Mouse (Mus musculus): ENCODE measurements at regions not wholly inside any gene's neighbourhood (a gene's known extent, or its start where the extent isn't known, plus 50 kb on each side); places are given as distances from the start of the nearest gene placed in this dataset.

DNA sequence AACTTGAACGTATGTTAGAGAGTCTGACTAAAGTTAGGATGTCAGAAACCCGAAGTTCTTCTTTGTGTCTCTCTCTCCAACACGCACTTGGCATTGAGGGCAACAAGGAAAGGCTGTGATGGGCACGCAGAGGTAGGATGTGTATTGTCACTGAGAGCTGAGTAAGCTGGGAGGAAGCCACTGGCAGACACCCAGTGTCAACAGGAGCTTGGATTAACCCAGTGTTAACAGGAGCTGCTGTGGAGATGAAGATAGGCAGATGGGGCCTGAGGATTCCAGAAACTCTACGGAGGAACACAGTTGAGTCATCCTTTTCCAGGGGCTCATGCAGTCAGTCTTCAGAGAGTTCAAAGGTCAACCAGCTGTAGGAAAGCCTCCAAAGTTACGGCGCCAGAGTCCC lies 242.2 kb upstream of the Cd180 start:
- no peak for DNase-seq
- 60% methylated on average over 7 of the region's 7 CpGs for WGBS
- H3K27ac ChIP-seq (ENCODE audit: insufficient read depth, low read length): no peak overlapping the region
- H3K4me1 ChIP-seq (ENCODE audit: control insufficient read depth, insufficient read depth, low read length): no peaks in the 10 kb centered on the region
- no peaks in the 10 kb centered on the region; the same call in 1 of the 2 replicates for H3K27me3 ChIP-seq (ENCODE audit: control insufficient read depth, insufficient read depth, low read length)
- no peak for TF ChIP-seq CTCF (IDR thresholded peaks at IDR 0.05; ENCODE audit: borderline replicate concordance, insufficient read depth, low read depth, low read length)
- TF ChIP-seq POLR2A (IDR thresholded peaks at IDR 0.05; ENCODE audit: borderline replicate concordance, insufficient read depth, low read length): no peak
- H3K4me3 ChIP-seq (replicated peaks; ENCODE audit: insufficient read depth, low read depth, low read length): no peak overlapping the region

GRCm38 (mm10) chr13:102458711-102459110 lies 234.6 kb upstream of the Cd180 start:
- 17% methylated on average over 2 of the region's 2 CpGs for WGBS
- TF ChIP-seq CTCF (IDR thresholded peaks at IDR 0.05; ENCODE audit: borderline replicate concordance, insufficient read depth, low read depth, low read length): no peak
- TF ChIP-seq POLR2A (IDR thresholded peaks at IDR 0.05; ENCODE audit: borderline replicate concordance, insufficient read depth, low read length): no peak

DNA sequence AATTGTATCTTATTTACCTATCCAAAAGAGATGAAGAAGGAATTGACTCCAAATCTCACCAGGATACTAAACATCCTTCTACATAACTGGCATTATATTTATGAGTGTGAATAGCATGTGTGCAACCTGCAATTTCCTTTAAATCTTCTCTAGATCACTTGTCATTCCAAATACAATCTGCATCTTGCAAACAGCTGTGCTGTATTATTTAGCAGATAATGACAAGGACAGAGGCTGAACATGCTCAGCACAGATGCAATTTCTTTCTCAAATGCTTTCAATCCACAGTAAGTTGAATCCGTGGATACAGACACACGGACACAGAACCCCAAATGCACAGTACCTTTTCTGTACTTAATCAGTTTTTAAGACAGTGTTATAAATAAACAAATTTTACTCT lies 229.4 kb upstream of the Cd180 start:
- TF ChIP-seq POLR2A (IDR thresholded peaks at IDR 0.05; ENCODE audit: borderline replicate concordance, insufficient read depth, low read length) (no peak), CTCF (IDR thresholded peaks at IDR 0.05; ENCODE audit: borderline replicate concordance, insufficient read depth, low read depth, low read length) (no peak)
- WGBS: 85% methylated on average over 2 of the region's 2 CpGs

More at GRCm38 (mm10) chr13:102458711-102459110, 234.6 kb upstream of the Cd180 start:
- Histone ChIP-seq H3K27ac (ENCODE audit: insufficient read depth, low read length) (no peak overlapping the region), H3K4me1 (ENCODE audit: control insufficient read depth, insufficient read depth, low read length) (no peaks in the 10 kb centered on the region), H3K4me3 (replicated peaks; ENCODE audit: insufficient read depth, low read depth, low read length) (no peak overlapping the region), H3K27me3 (ENCODE audit: control insufficient read depth, insufficient read depth, low read length) (no peaks in the 10 kb centered on the region)
- DNase-seq: no peak

DNA sequence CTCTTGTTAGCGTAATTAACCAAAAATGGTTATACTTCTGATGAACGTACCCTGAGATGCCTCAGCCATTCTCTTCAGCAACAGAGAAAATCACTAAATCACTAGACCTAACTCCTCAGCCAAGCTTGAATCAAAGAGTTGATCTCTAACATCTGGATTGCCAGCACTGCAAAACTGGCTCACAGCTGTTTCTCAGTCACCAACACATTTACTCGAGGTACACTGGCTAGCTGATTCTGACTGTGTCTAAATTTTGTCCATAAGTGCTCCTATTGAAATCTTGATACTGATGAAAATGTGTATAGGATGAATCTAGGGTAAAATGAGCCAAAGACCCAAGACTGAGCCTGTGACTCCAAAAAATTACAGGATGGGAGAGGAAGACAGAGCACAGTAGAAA lies 211.5 kb upstream of the Cd180 start:
- TF ChIP-seq POLR2A (IDR thresholded peaks at IDR 0.05; ENCODE audit: borderline replicate concordance, insufficient read depth, low read length): no peak
- no peak for TF ChIP-seq CTCF (IDR thresholded peaks at IDR 0.05; ENCODE audit: borderline replicate concordance, insufficient read depth, low read depth, low read length)
- Histone ChIP-seq H3K27ac (ENCODE audit: insufficient read depth, low read length) (no peak overlapping the region), H3K4me3 (replicated peaks; ENCODE audit: insufficient read depth, low read depth, low read length) (no peak overlapping the region), H3K4me1 (ENCODE audit: control insufficient read depth, insufficient read depth, low read length) (no peaks in the 10 kb centered on the region), H3K27me3 (ENCODE audit: control insufficient read depth, insufficient read depth, low read length) (no peaks in the 10 kb centered on the region)
- 91% methylated on average over 3 of the region's 3 CpGs for WGBS
- DNase-seq: no peak

More for the DNA sequence above, 229.4 kb upstream of the Cd180 start:
- H3K27ac ChIP-seq (ENCODE audit: insufficient read depth, low read length): no peak overlapping the region
- no peak overlapping the region for H3K4me3 ChIP-seq (replicated peaks; ENCODE audit: insufficient read depth, low read depth, low read length)
- H3K4me1 ChIP-seq (ENCODE audit: control insufficient read depth, insufficient read depth, low read length): no peaks in the 10 kb centered on the region
- H3K27me3 ChIP-seq (ENCODE audit: control insufficient read depth, insufficient read depth, low read length): no peaks in the 10 kb centered on the region
- no peak for DNase-seq

DNA sequence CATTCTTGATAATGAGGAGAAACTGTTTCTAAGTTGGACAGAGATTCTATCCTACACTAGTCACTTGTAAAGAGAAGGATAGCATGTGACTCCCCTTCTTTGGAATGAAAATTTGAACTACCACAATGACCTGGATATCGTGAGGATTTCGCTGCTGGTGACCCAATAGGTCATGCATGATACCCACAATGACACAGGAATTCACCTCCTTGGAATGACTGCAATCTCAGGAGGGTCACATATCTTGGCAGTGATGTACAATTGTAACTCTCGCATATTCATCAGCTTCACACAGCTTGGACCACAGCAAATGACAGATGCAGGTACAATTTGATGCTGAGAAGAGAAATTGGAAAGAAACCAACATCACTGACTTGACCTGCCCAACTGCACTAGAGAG lies 210.9 kb upstream of the Cd180 start:
- no peak for TF ChIP-seq CTCF (IDR thresholded peaks at IDR 0.05; ENCODE audit: borderline replicate concordance, insufficient read depth, low read depth, low read length)
- no peak for TF ChIP-seq POLR2A (IDR thresholded peaks at IDR 0.05; ENCODE audit: borderline replicate concordance, insufficient read depth, low read length)
- Histone ChIP-seq H3K27me3 (ENCODE audit: control insufficient read depth, insufficient read depth, low read length) (no peaks in the 10 kb centered on the region), H3K4me1 (ENCODE audit: control insufficient read depth, insufficient read depth, low read length) (no peaks in the 10 kb centered on the region), H3K4me3 (replicated peaks; ENCODE audit: insufficient read depth, low read depth, low read length) (no peak overlapping the region), H3K27ac (ENCODE audit: insufficient read depth, low read length) (no peak overlapping the region)
- WGBS: 63% methylated on average over 3 of the region's 3 CpGs
- DNase-seq: no peak

DNA sequence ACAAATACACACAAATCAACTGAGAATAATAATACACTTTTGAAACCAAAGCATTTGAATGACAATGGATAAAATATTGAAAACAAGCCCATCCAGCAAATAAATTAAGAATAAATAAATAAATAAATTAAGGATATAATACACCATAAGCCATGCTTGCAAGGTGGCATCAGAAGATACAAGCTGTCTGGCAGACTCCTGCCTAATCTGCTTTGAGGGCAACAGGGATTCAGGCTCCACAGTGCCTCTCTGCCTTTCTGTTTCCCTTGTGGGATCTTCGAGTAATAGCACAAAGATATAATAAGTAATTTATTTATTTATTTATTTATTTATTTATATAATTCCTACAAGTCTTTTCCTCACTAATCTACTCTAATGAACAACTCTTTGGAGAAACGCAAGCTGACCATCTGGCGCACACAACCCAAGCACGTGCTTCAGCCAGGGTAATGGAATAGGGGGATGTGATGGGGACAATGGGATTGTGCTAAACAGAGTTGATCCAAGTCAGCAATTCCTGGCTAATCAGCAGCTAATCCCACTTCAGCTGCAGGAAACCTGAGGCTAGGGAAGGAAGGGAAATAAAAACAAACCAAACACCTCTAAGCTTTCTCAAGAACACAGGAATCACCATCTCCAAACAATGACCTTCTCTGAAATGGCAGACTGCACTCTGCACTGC lies 205.8 kb upstream of the Cd180 start:
- no peak for DNase-seq
- Histone ChIP-seq H3K27ac (ENCODE audit: insufficient read depth, low read length) (no peak overlapping the region), H3K27me3 (ENCODE audit: control insufficient read depth, insufficient read depth, low read length) (no peaks in the 10 kb centered on the region), H3K4me1 (ENCODE audit: control insufficient read depth, insufficient read depth, low read length) (no peaks in the 10 kb centered on the region), H3K4me3 (replicated peaks; ENCODE audit: insufficient read depth, low read depth, low read length) (no peak overlapping the region)
- 53% methylated on average over 4 of the region's 4 CpGs for WGBS
- no peak for TF ChIP-seq CTCF (IDR thresholded peaks at IDR 0.05; ENCODE audit: borderline replicate concordance, insufficient read depth, low read depth, low read length)
- no peak for TF ChIP-seq POLR2A (IDR thresholded peaks at IDR 0.05; ENCODE audit: borderline replicate concordance, insufficient read depth, low read length)

- H3K27me3 ChIP-seq (ENCODE audit: control insufficient read depth, insufficient read depth, low read length): no peaks in the 10 kb centered on the region
- TF ChIP-seq CTCF (IDR thresholded peaks at IDR 0.05; ENCODE audit: borderline replicate concordance, insufficient read depth, low read depth, low read length) (no peak), POLR2A (IDR thresholded peaks at IDR 0.05; ENCODE audit: borderline replicate concordance, insufficient read depth, low read length) (no peak)
- 74% methylated on average over 4 of the region's 4 CpGs for WGBS
These were observed 202.0 kb upstream of the Cd180 start for GRCm38 (mm10) chr13:102491370-102491769.

DNA sequence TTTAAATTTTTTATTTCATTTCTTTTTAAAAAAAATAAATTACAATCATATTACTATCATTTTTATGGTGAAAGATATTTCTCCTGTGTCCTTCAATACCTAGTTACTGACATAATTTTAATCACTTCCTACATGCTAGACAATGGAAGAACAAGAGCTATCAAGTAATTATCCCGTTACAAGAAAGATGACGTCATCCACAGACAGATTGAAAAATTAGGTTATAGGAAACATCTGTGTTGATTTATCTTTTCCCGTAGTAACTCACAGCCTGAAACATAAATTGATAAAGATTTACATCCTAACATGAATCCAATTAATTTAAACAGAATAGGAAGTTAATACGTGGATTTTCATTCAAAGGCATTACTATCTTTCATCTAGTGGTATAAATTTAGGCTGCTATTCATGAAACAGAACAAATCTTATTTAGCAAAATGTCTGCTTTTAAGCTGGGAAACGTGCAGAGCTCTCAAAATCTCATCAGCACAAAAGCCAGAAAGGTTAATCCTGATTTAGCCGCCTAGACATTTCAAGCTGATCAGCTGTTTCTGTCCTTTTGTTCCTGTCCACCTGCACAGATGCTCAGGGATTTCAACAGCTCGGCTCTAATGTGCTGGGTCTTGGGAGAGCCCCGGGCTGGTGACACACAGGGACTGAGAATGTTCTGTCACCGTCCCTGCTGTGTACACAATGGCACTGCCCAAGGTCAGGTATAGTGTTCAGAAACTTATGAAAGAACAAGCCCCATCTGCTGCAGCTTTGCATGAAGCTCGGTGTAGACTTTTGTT lies 189.0 kb upstream of the Cd180 start:
- H3K27me3 ChIP-seq (ENCODE audit: control insufficient read depth, insufficient read depth, low read length): no peaks in the 10 kb centered on the region
- H3K27ac ChIP-seq (ENCODE audit: insufficient read depth, low read length): no peak overlapping the region
- no peak for DNase-seq
- whole genome bisulfite sequencing: 54% methylated on average over 10 of the region's 10 CpGs
- H3K4me3 ChIP-seq (replicated peaks; ENCODE audit: insufficient read depth, low read depth, low read length): no peak overlapping the region
- no peaks in the 10 kb centered on the region for H3K4me1 ChIP-seq (ENCODE audit: control insufficient read depth, insufficient read depth, low read length)
- TF ChIP-seq POLR2A (IDR thresholded peaks at IDR 0.05; ENCODE audit: borderline replicate concordance, insufficient read depth, low read length): no peak
- TF ChIP-seq CTCF (IDR thresholded peaks at IDR 0.05; ENCODE audit: borderline replicate concordance, insufficient read depth, low read depth, low read length): no peak

More at GRCm38 (mm10) chr13:102491370-102491769, 202.0 kb upstream of the Cd180 start:
- H3K4me1 ChIP-seq (ENCODE audit: control insufficient read depth, insufficient read depth, low read length): no peaks in the 10 kb centered on the region
- no peak overlapping the region for H3K4me3 ChIP-seq (replicated peaks; ENCODE audit: insufficient read depth, low read depth, low read length)
- no peak for DNase-seq
- H3K27ac ChIP-seq (ENCODE audit: insufficient read depth, low read length): no peak overlapping the region

All from cerebellum, adult 2 months (tissue).